Mouse (Mus musculus) thymus, postnatal 14 days (tissue): ENCODE measurements at regions not wholly inside any gene's neighbourhood (a gene's known extent, or its start where the extent isn't known, plus 50 kb on each side); places are given as distances from the start of the nearest gene placed in this dataset.
A peak's percentile ranks its signal among the peaks of the same experiment; 100 is the strongest.

Experiments used
- DNase-seq: peaks from one replicate; pipeline ENCODE4 v3.0.0; 2021

- peak; percentile 39 for DNase-seq
These were observed 53.2 kb upstream of the Lef1 start for GRCm38 (mm10) chr3:131056893-131057660.

GRCm38 (mm10) chr3:131054241-131054972, 55.9 kb upstream of the Lef1 start:
- peak; percentile 59 for DNase-seq

GRCm38 (mm10) chr3:131047716-131048115, 62.6 kb upstream of the Lef1 start:
- no peak for DNase-seq

GRCm38 (mm10) chr3:131046412-131046811, 63.9 kb upstream of the Lef1 start:
- DNase-seq: no peak

GRCm38 (mm10) chr3:131040214-131040825, 70.0 kb upstream of the Lef1 start:
- no peak for DNase-seq

GRCm38 (mm10) chr3:131037095-131037494, 73.2 kb upstream of the Lef1 start:
- no peak for DNase-seq

- no peak for DNase-seq
These were observed 75.5 kb upstream of the Lef1 start for GRCm38 (mm10) chr3:131034774-131035173.

GRCm38 (mm10) chr3:131026336-131026735, 83.9 kb upstream of the Lef1 start:
- DNase-seq: peak; percentile 53

- peak; percentile 91 for DNase-seq
These were observed 90.9 kb upstream of the Lef1 start for GRCm38 (mm10) chr3:131019163-131019956.

GRCm38 (mm10) chr3:131017899-131018298, 92.4 kb upstream of the Lef1 start:
- no peak for DNase-seq

GRCm38 (mm10) chr3:131016104-131016503, 94.2 kb upstream of the Lef1 start:
- no peak for DNase-seq

- DNase-seq: peak; percentile 39
These were observed 96.1 kb upstream of the Lef1 start for GRCm38 (mm10) chr3:131014092-131014716.

GRCm38 (mm10) chr3:131000701-131001100, 109.6 kb upstream of the Lef1 start:
- no peak for DNase-seq

GRCm38 (mm10) chr3:131000252-131000651, 110.0 kb upstream of the Lef1 start:
- no peak for DNase-seq

- no peak for DNase-seq
These were observed 110.5 kb upstream of the Lef1 start for GRCm38 (mm10) chr3:130999818-131000217.

- no peak for DNase-seq
These were observed 111.8 kb upstream of the Lef1 start for GRCm38 (mm10) chr3:130998433-130998832.

- peak; percentile 42 for DNase-seq
These were observed 113.5 kb upstream of the Lef1 start for GRCm38 (mm10) chr3:130996786-130997185.

GRCm38 (mm10) chr3:130991971-130992370, 118.3 kb upstream of the Lef1 start:
- DNase-seq: no peak

GRCm38 (mm10) chr3:130986708-130987107, 123.6 kb upstream of the Lef1 start:
- DNase-seq: no peak

GRCm38 (mm10) chr3:130986101-130986500, 124.2 kb upstream of the Lef1 start:
- no peak for DNase-seq

- no peak for DNase-seq
These were observed 128.7 kb upstream of the Lef1 start for GRCm38 (mm10) chr3:130981566-130981965.

- DNase-seq: peak; percentile 52
These were observed 131.2 kb upstream of the Lef1 start for GRCm38 (mm10) chr3:130978986-130979642.
